Mouse (Mus musculus): ENCODE data around the gene Lpcat3.
A peak's percentile ranks its signal among the peaks of the same experiment; 100 is the strongest.

The Lpcat3 gene

GRCm38 (mm10) chr6:124739231-124739796 lies 76.5 kb downstream of the Lpcat3 start:
- no peak for DNase-seq (ENCODE audit: low spot score)

GRCm38 (mm10) chr6:124740211-124740887 lies 77.5 kb downstream of the Lpcat3 start:
- DNase-seq (ENCODE audit: low spot score): no peak

DNA sequence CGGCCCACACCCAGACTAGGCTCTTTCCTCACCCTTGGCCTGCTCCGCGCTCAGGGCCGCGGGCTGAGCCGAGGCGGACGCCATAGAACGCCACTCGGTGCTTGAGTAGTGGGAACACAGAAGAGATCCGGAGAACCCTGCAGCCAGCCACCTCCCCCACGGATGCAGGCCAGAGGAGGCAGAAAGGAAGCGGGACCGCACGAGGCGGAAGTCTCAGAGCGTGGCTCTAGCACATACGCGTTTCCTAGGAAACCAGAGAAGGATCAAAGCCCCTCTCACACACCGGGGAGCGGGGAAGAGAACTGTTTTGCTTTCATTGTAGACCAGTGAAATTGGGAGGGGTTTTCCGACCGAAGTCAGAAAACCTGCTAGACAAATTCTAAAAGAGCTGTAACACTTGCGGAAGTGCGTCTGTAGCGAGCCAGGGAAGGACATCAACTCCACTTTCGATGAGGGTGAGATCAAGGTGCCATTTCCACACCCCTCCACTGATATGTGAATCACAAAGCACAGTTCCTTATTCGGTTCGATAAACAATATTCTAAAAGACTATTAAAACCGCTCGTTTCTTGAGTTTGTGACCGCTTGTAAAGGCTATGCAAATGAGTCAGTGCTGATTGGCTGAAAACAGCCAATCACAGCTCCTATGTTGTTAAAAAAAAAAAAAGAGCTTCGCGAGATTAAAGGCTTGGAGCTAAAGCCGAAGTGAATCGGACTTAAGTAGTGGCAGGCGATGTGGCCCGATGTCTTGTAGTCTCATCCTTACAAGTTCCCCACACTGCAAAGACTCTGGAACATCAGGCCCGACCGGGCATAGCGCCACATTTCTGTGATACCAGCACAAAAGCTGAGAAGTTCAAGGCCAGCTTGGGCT lies 78.3 kb downstream of the Lpcat3 start, which contains the start of gene Grcc10:
Gene Grcc10, minus strand, starts transcription at position 487 of the 874 bp plus-strand sequence.
- DNase-seq (ENCODE audit: low spot score): peak; percentile 84

GRCm38 (mm10) chr6:124741842-124742241 lies 79.0 kb downstream of the Lpcat3 start:
- no peak for DNase-seq (ENCODE audit: low spot score)

DNA sequence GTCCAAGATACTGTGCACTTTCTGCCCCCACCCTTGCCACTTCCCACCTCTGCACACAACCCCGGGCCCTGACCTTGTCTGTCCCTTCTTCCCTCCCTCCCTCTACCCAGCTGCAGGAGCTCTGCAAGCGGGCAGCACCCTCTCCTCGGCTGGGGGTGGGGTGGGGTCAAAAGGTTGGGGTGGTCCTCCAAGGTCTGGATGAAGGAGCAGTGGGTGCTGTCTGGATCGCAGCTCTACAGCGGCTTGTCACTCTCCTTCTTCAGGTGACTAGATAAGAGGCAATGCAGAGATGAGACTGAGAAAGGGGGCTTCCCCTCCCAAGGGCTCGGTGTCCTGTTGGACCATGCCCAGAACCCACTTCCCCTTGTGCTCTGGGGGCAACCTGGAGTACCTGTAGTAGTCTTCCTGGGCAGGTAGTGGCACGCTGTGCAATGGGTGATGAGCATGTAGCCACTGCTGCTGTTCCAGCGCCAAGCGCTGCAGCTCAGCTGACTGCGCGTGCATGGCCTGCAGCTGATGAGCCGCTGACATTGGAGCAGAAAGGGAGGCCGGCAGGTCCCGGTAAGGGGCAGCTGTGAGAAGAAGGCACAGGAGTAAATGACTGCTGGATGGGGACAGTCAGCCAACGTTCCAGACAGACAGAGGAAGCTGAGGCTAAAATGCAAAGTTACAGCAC lies 80.2 kb downstream of the Lpcat3 start:
- no peak for DNase-seq (ENCODE audit: low spot score)

DNA sequence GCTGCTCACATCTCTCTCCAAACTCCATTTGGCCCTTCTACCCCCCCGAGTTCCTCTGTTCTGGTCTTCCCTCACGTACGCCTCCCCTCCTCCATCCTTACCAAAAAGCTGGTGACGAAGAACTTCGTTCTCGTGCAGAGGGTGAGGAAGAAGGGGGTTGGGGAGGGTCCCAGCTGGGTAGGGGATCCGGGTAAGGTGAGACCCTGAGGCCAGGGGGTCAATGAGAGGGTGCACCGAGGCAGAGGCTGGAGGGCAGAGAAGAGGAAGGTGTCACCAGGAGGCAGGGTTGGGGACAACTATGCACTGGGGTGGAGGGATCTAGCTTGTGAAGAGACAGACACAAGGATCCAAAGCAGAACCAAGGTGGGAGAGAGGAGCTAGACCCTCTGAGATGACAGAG lies 80.8 kb downstream of the Lpcat3 start:
- DNase-seq (ENCODE audit: low spot score): no peak

DNA sequence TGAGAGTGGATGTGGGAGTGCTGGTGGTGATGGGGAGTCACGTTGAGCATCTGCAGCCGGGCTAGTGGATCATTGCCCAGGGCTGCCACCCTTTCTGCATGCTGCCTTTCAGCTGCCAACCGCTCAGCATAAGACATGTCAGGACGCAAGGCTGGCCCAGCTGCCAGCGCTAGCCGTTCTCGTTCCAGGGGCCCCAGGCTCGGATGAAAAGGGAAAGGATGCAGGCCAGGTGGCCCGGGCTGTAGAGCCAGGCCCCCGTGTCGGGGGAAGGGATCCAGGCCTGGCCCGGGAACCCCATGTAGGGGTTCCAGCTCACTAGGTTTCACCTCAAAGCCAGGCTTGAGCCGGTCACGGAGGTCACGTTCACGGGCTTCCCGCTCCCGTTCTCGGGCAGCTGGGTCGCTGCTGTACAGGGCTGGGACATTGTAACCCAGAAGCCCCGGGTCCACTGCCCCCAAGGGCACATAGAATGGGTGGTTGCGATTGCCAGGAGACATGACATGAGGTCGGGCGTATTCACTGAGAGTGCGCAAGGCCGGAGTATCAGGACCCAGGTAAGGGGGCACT lies 82.0 kb downstream of the Lpcat3 start:
- no peak for DNase-seq (ENCODE audit: low spot score)

DNA sequence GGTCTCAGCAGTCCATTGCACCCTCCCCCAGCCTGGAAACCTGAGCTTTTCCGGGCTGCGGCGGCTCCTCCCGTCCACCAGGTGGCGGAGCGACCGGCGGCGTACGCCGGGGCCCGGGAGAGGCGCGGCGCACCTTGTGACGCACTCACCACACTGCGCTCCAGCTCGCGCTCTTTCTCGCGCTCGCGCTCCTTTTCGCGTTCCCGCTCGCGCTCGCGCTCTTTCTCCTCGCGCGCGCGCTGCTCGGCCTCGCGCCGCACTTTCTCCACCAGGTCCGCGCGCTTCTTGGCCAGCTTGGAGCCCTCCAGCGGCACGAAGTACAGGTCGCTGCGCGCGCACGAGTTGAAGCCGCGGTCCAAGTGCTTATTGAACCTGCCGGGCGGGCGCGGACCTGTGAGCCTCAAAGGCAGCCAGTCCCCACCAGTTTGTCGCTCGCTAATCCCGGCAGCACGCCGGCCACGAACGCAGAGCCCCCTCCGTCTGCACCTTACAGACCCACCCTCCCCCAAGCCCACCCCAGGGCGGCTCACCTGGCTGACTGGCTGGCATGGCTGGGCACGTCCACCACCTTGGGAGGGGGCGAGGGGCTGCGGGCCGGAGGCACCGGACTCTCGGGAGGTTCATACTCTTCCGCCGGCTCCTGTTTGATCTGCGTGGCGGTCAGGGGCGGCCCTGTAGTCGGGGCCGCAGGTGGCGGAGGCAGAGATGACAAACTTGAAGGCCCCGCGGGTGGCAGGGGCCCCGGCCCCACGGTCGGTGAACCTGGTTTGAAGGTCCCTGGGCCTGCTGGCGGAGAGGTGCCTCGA lies 82.9 kb downstream of the Lpcat3 start:
- peak; percentile 95 for DNase-seq (ENCODE audit: low spot score)

DNA sequence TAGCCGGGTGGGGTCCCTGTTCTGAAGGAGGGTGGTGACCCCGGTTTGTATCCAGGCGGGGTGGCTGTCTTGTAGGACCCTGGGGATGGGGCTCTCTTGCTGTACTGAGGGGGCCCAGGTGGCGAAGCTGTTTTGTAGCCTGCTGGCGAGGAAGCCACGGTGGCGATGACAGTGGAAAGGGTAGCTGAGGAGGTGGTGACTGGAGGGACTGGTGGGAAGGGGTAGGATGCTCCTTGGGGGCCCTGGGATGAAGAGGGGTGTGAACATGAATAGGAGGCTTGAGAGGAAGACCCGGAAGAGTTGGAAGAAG lies 83.4 kb downstream of the Lpcat3 start:
- no peak for DNase-seq (ENCODE audit: low spot score)

DNA sequence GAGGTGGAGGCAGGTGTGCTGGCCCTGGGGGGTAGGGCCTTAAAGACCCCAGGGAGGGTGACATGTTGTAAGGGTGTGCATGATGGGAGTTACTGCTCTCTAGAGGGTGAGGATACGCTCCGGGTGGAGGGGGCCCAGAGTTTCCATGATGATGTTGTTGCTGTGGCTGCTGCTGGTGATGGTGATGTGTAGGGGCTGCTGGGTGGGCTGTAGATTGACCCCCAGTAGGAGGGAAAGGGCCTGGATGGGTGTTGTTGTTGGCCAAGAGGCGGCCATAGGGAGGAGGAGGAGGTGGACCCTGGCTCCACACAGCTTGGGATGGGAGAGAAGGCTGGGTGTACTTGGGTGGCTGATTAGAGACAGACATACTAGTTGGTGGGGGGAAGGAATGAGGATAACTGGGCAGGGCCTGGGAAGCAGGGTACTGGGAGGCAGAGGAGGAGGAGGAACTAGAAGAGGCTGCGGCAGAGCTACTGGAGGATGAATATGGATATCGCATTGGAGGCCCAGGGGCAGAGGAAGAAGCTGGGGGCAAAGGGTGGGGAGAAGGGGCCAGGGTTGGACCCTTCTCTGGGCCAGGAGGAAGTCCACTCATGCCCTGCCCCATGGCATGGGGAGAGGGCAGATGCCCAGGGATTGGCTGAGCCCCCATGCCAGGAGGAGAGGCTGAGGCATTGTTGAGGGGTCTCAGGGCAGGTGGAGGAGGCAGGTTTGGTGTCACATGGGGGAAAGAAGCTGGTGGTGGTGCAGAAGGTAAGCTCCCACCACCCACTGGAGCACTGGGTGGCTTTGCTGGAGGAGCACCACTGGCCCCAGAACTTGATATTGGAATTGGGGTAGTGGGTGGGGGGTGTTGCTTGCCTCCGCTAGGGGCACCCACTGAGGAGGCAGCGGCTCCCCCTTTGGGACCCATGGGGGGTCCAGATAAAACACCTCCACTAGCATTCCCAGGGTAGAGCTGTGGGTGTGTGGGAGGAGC lies 84.1 kb downstream of the Lpcat3 start:
- no peak for DNase-seq (ENCODE audit: low spot score)

DNA sequence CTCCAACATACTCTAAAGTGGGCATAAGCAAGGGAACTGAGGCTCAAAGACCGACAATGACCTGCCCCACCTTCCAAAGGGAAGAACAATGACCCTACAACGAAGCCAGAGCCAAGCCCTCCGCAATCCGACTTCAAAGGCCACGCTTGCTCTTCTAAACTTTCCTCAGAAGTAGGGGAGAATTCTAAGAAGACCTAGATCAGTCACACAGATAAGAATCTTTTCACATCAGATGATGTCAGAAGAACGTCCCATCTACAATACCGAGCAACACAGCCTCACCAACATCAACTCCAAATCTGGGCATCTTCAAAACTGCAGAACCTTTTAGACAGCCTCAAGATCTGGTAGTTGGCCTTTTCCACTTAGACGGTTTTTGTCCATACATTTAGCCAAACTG lies 87.6 kb downstream of the Lpcat3 start:
- no peak for DNase-seq (ENCODE audit: low spot score)

DNA sequence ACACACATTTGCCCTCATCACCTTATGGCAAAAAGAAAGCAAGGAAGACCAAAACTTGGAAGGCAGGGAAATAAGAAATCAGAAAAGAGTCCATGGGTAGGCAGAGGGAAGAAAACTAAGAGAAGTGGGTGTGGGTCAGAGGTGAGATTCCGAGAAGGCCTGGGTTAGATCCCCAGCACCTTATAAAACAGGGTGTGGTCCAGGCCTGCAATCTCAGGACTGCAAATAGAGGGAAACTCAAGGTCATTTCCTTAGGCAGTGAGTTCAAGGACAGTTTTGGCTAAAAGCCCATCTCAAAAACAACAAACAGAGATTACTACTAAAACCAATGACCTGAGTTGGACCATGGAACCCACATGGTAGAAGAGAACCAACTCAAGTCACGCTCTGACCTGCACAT lies 91.0 kb downstream of the Lpcat3 start:
- DNase-seq (ENCODE audit: low spot score): no peak
